Mouse (Mus musculus): ENCODE measurements around the gene Tmem94.
"Not testable (repeated sequence)": the region's sequence is repeated elsewhere in the genome, so short reads cannot be mapped to it uniquely, and the experiment has no call there.

Tmem94 gene

GRCm38 (mm10) chr11:115765103-115765606, at the start of gene Tmem94:
Tmem94 (plus strand) TSS chr11:115765433.
- peak; percentile 95 for DNase-seq (ENCODE audit: low read depth in 1 of 2, low spot score in 2 of 2)

GRCm38 (mm10) chr11:115716410-115717338, 48.6 kb upstream of the Tmem94 start:
- no peak for DNase-seq (ENCODE audit: low read depth in 1 of 2, low spot score in 2 of 2)

GRCm38 (mm10) chr11:115717660-115718390, 47.4 kb upstream of the Tmem94 start:
- DNase-seq (ENCODE audit: low read depth in 1 of 2, low spot score in 2 of 2) = peak in 1 of 2 experiments; percentile 45

- peak; percentile 45 to 61 for DNase-seq (ENCODE audit: low read depth in 1 of 2, low spot score in 2 of 2)
Observed at GRCm38 (mm10) chr11:115722638-115723037, 42.6 kb upstream of the Tmem94 start.

- DNase-seq (ENCODE audit: low read depth in 1 of 2, low spot score in 2 of 2) = no peak
Observed at GRCm38 (mm10) chr11:115723231-115723630, 42.0 kb upstream of the Tmem94 start.

- DNase-seq (ENCODE audit: low read depth in 1 of 2, low spot score in 2 of 2) = no peak
Observed at GRCm38 (mm10) chr11:115734041-115734686, 31.1 kb upstream of the Tmem94 start.

- DNase-seq (ENCODE audit: low read depth in 1 of 2, low spot score in 2 of 2) = no peak
Observed at GRCm38 (mm10) chr11:115737608-115738208, 27.5 kb upstream of the Tmem94 start.

GRCm38 (mm10) chr11:115738275-115738885, 26.9 kb upstream of the Tmem94 start:
- no peak for DNase-seq (ENCODE audit: low read depth in 1 of 2, low spot score in 2 of 2)

- no peak for DNase-seq (ENCODE audit: low read depth in 1 of 2, low spot score in 2 of 2)
Observed at GRCm38 (mm10) chr11:115741070-115741469, 24.2 kb upstream of the Tmem94 start.

GRCm38 (mm10) chr11:115742926-115743325, 22.3 kb upstream of the Tmem94 start:
- peak; percentile 12 to 33 for DNase-seq (ENCODE audit: low read depth in 1 of 2, low spot score in 2 of 2)

- DNase-seq (ENCODE audit: low read depth in 1 of 2, low spot score in 2 of 2) = no peak
Observed at GRCm38 (mm10) chr11:115744385-115744784, 20.8 kb upstream of the Tmem94 start.

- DNase-seq (ENCODE audit: low read depth in 1 of 2, low spot score in 2 of 2) = no peak
Observed at GRCm38 (mm10) chr11:115746109-115746508, 19.1 kb upstream of the Tmem94 start.

GRCm38 (mm10) chr11:115746762-115747161, 18.5 kb upstream of the Tmem94 start:
- no peak for DNase-seq (ENCODE audit: low read depth in 1 of 2, low spot score in 2 of 2)

GRCm38 (mm10) chr11:115747351-115747750, 17.9 kb upstream of the Tmem94 start:
- no peak for DNase-seq (ENCODE audit: low read depth in 1 of 2, low spot score in 2 of 2)

- DNase-seq (ENCODE audit: low read depth in 1 of 2, low spot score in 2 of 2) = no peak
Observed at GRCm38 (mm10) chr11:115749834-115750233, 15.4 kb upstream of the Tmem94 start.

- no peak for DNase-seq (ENCODE audit: low read depth in 1 of 2, low spot score in 2 of 2)
Observed at GRCm38 (mm10) chr11:115751725-115752124, 13.5 kb upstream of the Tmem94 start.

- no peak for DNase-seq (ENCODE audit: low read depth in 1 of 2, low spot score in 2 of 2)
Observed at GRCm38 (mm10) chr11:115752653-115753052, 12.6 kb upstream of the Tmem94 start.

- DNase-seq (ENCODE audit: low read depth in 1 of 2, low spot score in 2 of 2) = no peak
Observed at GRCm38 (mm10) chr11:115753485-115753884, 11.7 kb upstream of the Tmem94 start.

GRCm38 (mm10) chr11:115762176-115762575, 3.1 kb upstream of the Tmem94 start:
- DNase-seq (ENCODE audit: low read depth in 1 of 2, low spot score in 2 of 2) = not testable (repeated sequence)

- DNase-seq (ENCODE audit: low read depth in 1 of 2, low spot score in 2 of 2) = no peak
Observed at GRCm38 (mm10) chr11:115764698-115765097, 535 bp upstream of the Tmem94 start.
